Mouse (Mus musculus): ENCODE data around the gene Morn4. TPM values are rescaled to one million over a fixed set of nuclear protein-coding genes. Genes with fewer than 3 reads are reported as not detected.
"Not testable (repeated sequence)": the region's sequence is repeated elsewhere in the genome, so short reads cannot be mapped to it uniquely, and the experiment has no call there.

The Morn4 gene
- polyA plus RNA-seq, 1 experiment from 2014 or later, result 15.6 TPM

DNA sequence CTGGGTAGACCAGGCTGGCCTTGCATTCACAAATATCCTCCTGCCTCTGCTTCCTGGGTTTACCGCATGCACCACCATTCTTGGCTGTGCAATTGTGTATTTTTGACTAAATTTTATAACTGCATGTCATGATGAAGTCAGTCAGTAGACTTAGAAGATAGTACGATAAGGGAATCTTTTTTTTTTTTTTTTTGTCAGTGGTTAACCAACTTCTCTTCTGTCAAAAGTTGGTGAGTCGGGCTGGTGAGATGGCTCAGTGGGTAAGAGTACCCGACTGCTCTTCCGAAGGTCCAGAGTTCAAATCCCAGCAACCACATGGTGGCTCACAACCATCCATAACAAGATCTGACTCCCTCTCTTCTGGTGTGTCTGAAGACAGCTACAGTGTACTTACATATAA is 4.5 kb downstream of the Morn4 start:
- H3K27me3 ChIP-seq (ENCODE audit: control insufficient read depth, insufficient read depth, low read length); H3K36me3 ChIP-seq (ENCODE audit: control insufficient read depth, insufficient read depth, low read length); H3K27ac ChIP-seq (replicated peaks in 1 of 2; ENCODE audit: control insufficient read depth in 1 of 2, insufficient read depth in 1 of 2, low read depth in 2 of 2, low read length in 2 of 2); ATAC-seq (ENCODE audit: insufficient number of reproducible peaks, insufficient read depth, low FRiP score, low read depth); H3K4me1 ChIP-seq (ENCODE audit: control insufficient read depth in 2 of 2, insufficient read depth in 2 of 2, low read length in 2 of 2); H3K9ac ChIP-seq (ENCODE audit: low read length); H3K4me3 ChIP-seq (ENCODE audit: control insufficient read depth in 1 of 2, insufficient read depth in 1 of 2, low read depth in 1 of 2, low read length in 2 of 2); H3K4me2 ChIP-seq (ENCODE audit: low read length); H3K9me3 ChIP-seq (ENCODE audit: control insufficient read depth, low read length): not testable (repeated sequence)
- WGBS, result 87% methylated on average over 5 of the region's 5 CpGs

- ATAC-seq (ENCODE audit: insufficient number of reproducible peaks, insufficient read depth, low FRiP score, low read depth), result no peak
- Histone ChIP-seq H3K4me3 (ENCODE audit: control insufficient read depth in 1 of 2, insufficient read depth in 1 of 2, low read depth in 1 of 2, low read length in 2 of 2) (no peak overlapping the region), H3K4me1 (ENCODE audit: control insufficient read depth in 2 of 2, insufficient read depth in 2 of 2, low read length in 2 of 2) (peaks cover 0 to under 1% of the 10 kb centered on the region in 2 experiments; a peak in 1 of 4 replicates), H3K9me3 (ENCODE audit: control insufficient read depth, low read length) (no peaks in the 10 kb centered on the region), H3K27ac (replicated peaks in 1 of 2; ENCODE audit: control insufficient read depth in 1 of 2, insufficient read depth in 1 of 2, low read depth in 2 of 2, low read length in 2 of 2) (no peak overlapping the region), H3K9ac (ENCODE audit: low read length) (no peak overlapping the region), H3K36me3 (ENCODE audit: control insufficient read depth, insufficient read depth, low read length) (peaks cover 8% of the 10 kb centered on the region; the same call in 1 of the 2 replicates), H3K4me2 (ENCODE audit: low read length) (no peak overlapping the region), H3K27me3 (ENCODE audit: control insufficient read depth, insufficient read depth, low read length) (no peaks in the 10 kb centered on the region)
- 77% methylated on average over 11 of the region's 11 CpGs for WGBS
Observed at GRCm38 (mm10) chr19:42080469-42080868, 5.7 kb downstream of the Morn4 start.

GRCm38 (mm10) chr19:42079950-42080349 is 6.2 kb downstream of the Morn4 start:
- Histone ChIP-seq H3K27me3 (ENCODE audit: control insufficient read depth, insufficient read depth, low read length) (no peaks in the 10 kb centered on the region), H3K4me1 (ENCODE audit: control insufficient read depth in 2 of 2, insufficient read depth in 2 of 2, low read length in 2 of 2) (no peaks in the 10 kb centered on the region), H3K36me3 (ENCODE audit: control insufficient read depth, insufficient read depth, low read length) (peaks cover 10% of the 10 kb centered on the region; the same call in 1 of the 2 replicates), H3K4me3 (ENCODE audit: control insufficient read depth in 1 of 2, insufficient read depth in 1 of 2, low read depth in 1 of 2, low read length in 2 of 2) (no peak overlapping the region), H3K4me2 (ENCODE audit: low read length) (no peak overlapping the region), H3K9me3 (ENCODE audit: control insufficient read depth, low read length) (no peaks in the 10 kb centered on the region), H3K27ac (replicated peaks in 1 of 2; ENCODE audit: control insufficient read depth in 1 of 2, insufficient read depth in 1 of 2, low read depth in 2 of 2, low read length in 2 of 2) (no peak overlapping the region), H3K9ac (ENCODE audit: low read length) (no peak overlapping the region)
- ATAC-seq (ENCODE audit: insufficient number of reproducible peaks, insufficient read depth, low FRiP score, low read depth), result no peak
- WGBS, result 74% methylated on average over 5 of the region's 5 CpGs

GRCm38 (mm10) chr19:42079006-42079405 is 7.2 kb downstream of the Morn4 start:
- Histone ChIP-seq H3K27me3 (ENCODE audit: control insufficient read depth, insufficient read depth, low read length) (no peaks in the 10 kb centered on the region), H3K4me3 (ENCODE audit: control insufficient read depth in 1 of 2, insufficient read depth in 1 of 2, low read depth in 1 of 2, low read length in 2 of 2) (no peak overlapping the region), H3K36me3 (ENCODE audit: control insufficient read depth, insufficient read depth, low read length) (peaks cover 10% of the 10 kb centered on the region; the same call in 1 of the 2 replicates), H3K9me3 (ENCODE audit: control insufficient read depth, low read length) (no peaks in the 10 kb centered on the region), H3K4me2 (ENCODE audit: low read length) (no peak overlapping the region), H3K9ac (ENCODE audit: low read length) (no peak overlapping the region), H3K4me1 (ENCODE audit: control insufficient read depth in 2 of 2, insufficient read depth in 2 of 2, low read length in 2 of 2) (no peaks in the 10 kb centered on the region), H3K27ac (replicated peaks in 1 of 2; ENCODE audit: control insufficient read depth in 1 of 2, insufficient read depth in 1 of 2, low read depth in 2 of 2, low read length in 2 of 2) (no peak overlapping the region)
- WGBS, result 91% methylated on average over 12 of the region's 12 CpGs
- no peak for ATAC-seq (ENCODE audit: insufficient number of reproducible peaks, insufficient read depth, low FRiP score, low read depth)

DNA sequence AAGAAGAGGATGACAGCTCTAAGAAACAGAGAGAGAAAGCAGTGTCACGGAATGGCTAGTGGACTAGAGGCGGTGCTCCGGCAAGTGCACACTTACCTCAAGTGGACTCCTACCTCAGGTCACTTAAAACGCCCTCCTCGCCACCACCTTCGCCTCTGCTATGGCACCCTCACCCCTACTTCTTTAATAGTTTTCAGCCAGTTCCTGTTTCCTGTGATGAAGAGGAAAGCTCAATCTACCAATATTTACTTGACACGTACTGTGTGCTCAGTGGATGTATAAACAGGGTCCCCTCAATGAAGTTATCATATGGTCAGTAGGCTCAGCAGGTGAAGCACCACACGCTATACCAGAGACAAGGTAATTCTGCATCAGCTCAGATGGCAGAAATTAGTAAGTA is 7.6 kb downstream of the Morn4 start:
- no peak overlapping the region for H3K27ac ChIP-seq (replicated peaks in 1 of 2; ENCODE audit: control insufficient read depth in 1 of 2, insufficient read depth in 1 of 2, low read depth in 2 of 2, low read length in 2 of 2)
- H3K36me3 ChIP-seq (ENCODE audit: control insufficient read depth, insufficient read depth, low read length), result peaks cover 10% of the 10 kb centered on the region; the same call in 1 of the 2 replicates
- no peak overlapping the region for H3K9ac ChIP-seq (ENCODE audit: low read length)
- no peak overlapping the region for H3K4me3 ChIP-seq (ENCODE audit: control insufficient read depth in 1 of 2, insufficient read depth in 1 of 2, low read depth in 1 of 2, low read length in 2 of 2)
- H3K9me3 ChIP-seq (ENCODE audit: control insufficient read depth, low read length), result no peaks in the 10 kb centered on the region
- no peaks in the 10 kb centered on the region for H3K4me1 ChIP-seq (ENCODE audit: control insufficient read depth in 2 of 2, insufficient read depth in 2 of 2, low read length in 2 of 2)
- 90% methylated on average over 8 of the region's 8 CpGs for WGBS
- ATAC-seq (ENCODE audit: insufficient number of reproducible peaks, insufficient read depth, low FRiP score, low read depth), result no peak
- H3K27me3 ChIP-seq (ENCODE audit: control insufficient read depth, insufficient read depth, low read length), result no peaks in the 10 kb centered on the region
- no peak overlapping the region for H3K4me2 ChIP-seq (ENCODE audit: low read length)

GRCm38 (mm10) chr19:42075992-42076391 is 10.2 kb downstream of the Morn4 start:
- no peak for ATAC-seq (ENCODE audit: insufficient number of reproducible peaks, insufficient read depth, low FRiP score, low read depth)
- WGBS, result 88% methylated on average over 16 of the region's 16 CpGs

GRCm38 (mm10) chr19:42075051-42075450 is 11.1 kb downstream of the Morn4 start:
- H3K27ac ChIP-seq (replicated peaks in 1 of 2; ENCODE audit: control insufficient read depth in 1 of 2, insufficient read depth in 1 of 2, low read depth in 2 of 2, low read length in 2 of 2), result no peak overlapping the region
- H3K4me1 ChIP-seq (ENCODE audit: control insufficient read depth in 2 of 2, insufficient read depth in 2 of 2, low read length in 2 of 2), result no peaks in the 10 kb centered on the region
- ATAC-seq (ENCODE audit: insufficient number of reproducible peaks, insufficient read depth, low FRiP score, low read depth), result no peak
- WGBS, result 85% methylated on average over 2 of the region's 2 CpGs
- no peaks in the 10 kb centered on the region for H3K27me3 ChIP-seq (ENCODE audit: control insufficient read depth, insufficient read depth, low read length)
- H3K9ac ChIP-seq (ENCODE audit: low read length), result no peak overlapping the region
- no peak overlapping the region for H3K4me3 ChIP-seq (ENCODE audit: control insufficient read depth in 1 of 2, insufficient read depth in 1 of 2, low read depth in 1 of 2, low read length in 2 of 2)
- no peaks in the 10 kb centered on the region for H3K9me3 ChIP-seq (ENCODE audit: control insufficient read depth, low read length)
- peaks cover 10% of the 10 kb centered on the region; the same call in 1 of the 2 replicates for H3K36me3 ChIP-seq (ENCODE audit: control insufficient read depth, insufficient read depth, low read length)
- no peak overlapping the region for H3K4me2 ChIP-seq (ENCODE audit: low read length)

More at GRCm38 (mm10) chr19:42075992-42076391, 10.2 kb downstream of the Morn4 start:
- H3K36me3 ChIP-seq (ENCODE audit: control insufficient read depth, insufficient read depth, low read length), result peaks cover 10% of the 10 kb centered on the region; the same call in 1 of the 2 replicates
- H3K4me1 ChIP-seq (ENCODE audit: control insufficient read depth in 2 of 2, insufficient read depth in 2 of 2, low read length in 2 of 2), result no peaks in the 10 kb centered on the region
- no peaks in the 10 kb centered on the region for H3K27me3 ChIP-seq (ENCODE audit: control insufficient read depth, insufficient read depth, low read length)
- H3K9me3 ChIP-seq (ENCODE audit: control insufficient read depth, low read length), result no peaks in the 10 kb centered on the region
- no peak overlapping the region for H3K27ac ChIP-seq (replicated peaks in 1 of 2; ENCODE audit: control insufficient read depth in 1 of 2, insufficient read depth in 1 of 2, low read depth in 2 of 2, low read length in 2 of 2)
- H3K9ac ChIP-seq (ENCODE audit: low read length), result no peak overlapping the region
- H3K4me3 ChIP-seq (ENCODE audit: control insufficient read depth in 1 of 2, insufficient read depth in 1 of 2, low read depth in 1 of 2, low read length in 2 of 2), result no peak overlapping the region
- no peak overlapping the region for H3K4me2 ChIP-seq (ENCODE audit: low read length)

DNA sequence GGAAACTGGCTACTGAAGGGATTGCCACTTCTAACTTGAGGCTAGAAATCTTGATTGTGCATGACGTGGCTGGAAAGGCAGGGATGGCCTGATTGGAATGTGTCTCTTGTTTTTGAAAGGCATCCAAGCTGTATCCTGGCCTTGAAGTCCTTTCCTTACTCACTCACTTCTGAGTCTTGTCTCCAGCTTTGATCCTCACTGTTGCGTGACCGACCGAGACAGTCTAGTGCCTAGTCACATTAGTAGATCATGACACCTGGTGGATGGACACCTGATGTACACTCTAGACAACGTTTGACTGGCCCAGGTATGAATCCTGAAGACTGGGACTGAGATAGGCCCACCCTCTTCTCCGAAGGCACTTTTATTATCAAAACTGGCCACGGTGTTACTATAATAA is 13.4 kb downstream of the Morn4 start:
- no peak overlapping the region for H3K27ac ChIP-seq (replicated peaks in 1 of 2; ENCODE audit: control insufficient read depth in 1 of 2, insufficient read depth in 1 of 2, low read depth in 2 of 2, low read length in 2 of 2)
- no peaks in the 10 kb centered on the region for H3K9me3 ChIP-seq (ENCODE audit: control insufficient read depth, low read length)
- H3K27me3 ChIP-seq (ENCODE audit: control insufficient read depth, insufficient read depth, low read length), result no peaks in the 10 kb centered on the region
- peaks cover 3 to 5% of the 10 kb centered on the region in 2 experiments; a peak in 2 of 4 replicates for H3K4me1 ChIP-seq (ENCODE audit: control insufficient read depth in 2 of 2, insufficient read depth in 2 of 2, low read length in 2 of 2)
- H3K9ac ChIP-seq (ENCODE audit: low read length), result no peak overlapping the region
- no peak overlapping the region for H3K4me3 ChIP-seq (ENCODE audit: control insufficient read depth in 1 of 2, insufficient read depth in 1 of 2, low read depth in 1 of 2, low read length in 2 of 2)
- peaks cover 10% of the 10 kb centered on the region; the same call in 1 of the 2 replicates for H3K36me3 ChIP-seq (ENCODE audit: control insufficient read depth, insufficient read depth, low read length)
- no peak for ATAC-seq (ENCODE audit: insufficient number of reproducible peaks, insufficient read depth, low FRiP score, low read depth)
- H3K4me2 ChIP-seq (ENCODE audit: low read length), result no peak overlapping the region
- WGBS, result 58% methylated on average over 7 of the region's 7 CpGs
